Mouse (Mus musculus) yolk sac, embryonic 10.5 days (tissue): ENCODE measurements around the gene B4galnt3.
A peak's percentile ranks its signal among the peaks of the same experiment; 100 is the strongest.

Experiments used
- DNase-seq: peaks from one replicate; pipeline ENCODE4 v3.0.0-alpha.2; 2017; ENCODE audit warnings: low spot score

B4galnt3 gene

GRCm38 (mm10) chr6:120219281-120219680 lies 75.1 kb downstream of the B4galnt3 start:
- no peak for DNase-seq

- no peak for DNase-seq
Observed at GRCm38 (mm10) chr6:120216702-120217101, 77.7 kb downstream of the B4galnt3 start.

- DNase-seq, result no peak
Observed at GRCm38 (mm10) chr6:120211536-120211935, 82.8 kb downstream of the B4galnt3 start.

- DNase-seq, result no peak
Observed at GRCm38 (mm10) chr6:120206586-120206985, 87.8 kb downstream of the B4galnt3 start.

- DNase-seq, result no peak
Observed at GRCm38 (mm10) chr6:120202406-120202805, 92.0 kb downstream of the B4galnt3 start.

GRCm38 (mm10) chr6:120201956-120202355 lies 92.4 kb downstream of the B4galnt3 start:
- no peak for DNase-seq

- DNase-seq, result peak; percentile 72
Observed at GRCm38 (mm10) chr6:120199638-120200394, 94.5 kb downstream of the B4galnt3 start.

GRCm38 (mm10) chr6:120197964-120198363 lies 96.4 kb downstream of the B4galnt3 start:
- DNase-seq, result peak; percentile 70

GRCm38 (mm10) chr6:120196837-120197236 lies 97.5 kb downstream of the B4galnt3 start:
- no peak for DNase-seq

- DNase-seq, result no peak
Observed at GRCm38 (mm10) chr6:120194963-120195362, 99.4 kb downstream of the B4galnt3 start.

- DNase-seq, result no peak
Observed at GRCm38 (mm10) chr6:120194305-120194704, 100.1 kb downstream of the B4galnt3 start.

- no peak for DNase-seq
Observed at GRCm38 (mm10) chr6:120193793-120194192, 100.6 kb downstream of the B4galnt3 start.

GRCm38 (mm10) chr6:120193174-120193573 lies 101.2 kb downstream of the B4galnt3 start:
- DNase-seq, result peak; percentile 74

- DNase-seq, result peak; percentile 61
Observed at GRCm38 (mm10) chr6:120192211-120192870, 102.0 kb downstream of the B4galnt3 start.

GRCm38 (mm10) chr6:120191396-120192170 lies 102.8 kb downstream of the B4galnt3 start:
- DNase-seq, result peak; percentile 56

GRCm38 (mm10) chr6:120190912-120191311 lies 103.4 kb downstream of the B4galnt3 start:
- peak; percentile 74 for DNase-seq

- DNase-seq, result no peak
Observed at GRCm38 (mm10) chr6:120190365-120190764, 104.0 kb downstream of the B4galnt3 start.

- no peak for DNase-seq
Observed at GRCm38 (mm10) chr6:120189287-120189686, 105.1 kb downstream of the B4galnt3 start.

GRCm38 (mm10) chr6:120188376-120189235 lies 105.8 kb downstream of the B4galnt3 start:
- DNase-seq, result no peak

- no peak for DNase-seq
Observed at GRCm38 (mm10) chr6:120187587-120188176, 106.7 kb downstream of the B4galnt3 start.

- no peak for DNase-seq
Observed at GRCm38 (mm10) chr6:120186594-120186993, 107.8 kb downstream of the B4galnt3 start.
